Mouse (Mus musculus) embryonic facial prominence, embryonic 15.5 days (tissue): Measurements from ENCODE around the gene Opcml. TPM values are rescaled to one million over a fixed set of nuclear protein-coding genes. Genes with fewer than 3 reads are reported as not detected.

Experiments
- ATAC-seq: fragments of 200-750 bp; cut with Nextera tagmentation; 2 replicates; pipeline ENCODE4 v1.8.0; 2017; ENCODE audit warnings: low read depth, moderate TSS enrichment; ENCODE audit not compliant: insufficient number of reproducible peaks, low FRiP score, low TSS enrichment
- H3K27ac ChIP-seq: fragments of 300-500 bp; sonication (generic); replicated peaks from 2 replicates; pipeline ENCODE4 v1.5.1; 2015; ENCODE audit warnings: mild to moderate bottlenecking, inconsistent platforms
- H3K27me3 ChIP-seq: fragments of 300-500 bp; sonication (generic); 2 replicates; pipeline ENCODE4 v1.6.1; 2015; ENCODE audit warnings: inconsistent platforms
- H3K36me3 ChIP-seq: fragments of 300-500 bp; sonication (generic); 2 replicates; pipeline ENCODE4 v1.6.1; 2015; ENCODE audit warnings: mild to moderate bottlenecking, inconsistent platforms
- H3K4me1 ChIP-seq: fragments of 300-500 bp; sonication (generic); 2 replicates; pipeline ENCODE4 v1.6.1; 2015; ENCODE audit warnings: inconsistent platforms
- H3K4me2 ChIP-seq: fragments of 300-500 bp; sonication (generic); replicated peaks from 2 replicates; pipeline ENCODE4 v1.6.1; 2015; ENCODE audit warnings: mild to moderate bottlenecking, inconsistent platforms
- H3K4me3 ChIP-seq: fragments of 300-500 bp; sonication (generic); replicated peaks from 2 replicates; pipeline ENCODE4 v1.5.1; 2015; ENCODE audit warnings: mild to moderate bottlenecking, inconsistent platforms
- H3K9ac ChIP-seq: fragments of 300-500 bp; sonication (generic); 2 replicates; pipeline ENCODE4 v1.6.1; 2015; ENCODE audit warnings: inconsistent platforms
- H3K9me3 ChIP-seq: fragments of 300-500 bp; sonication (generic); replicated peaks from 2 replicates; pipeline ENCODE4 v1.6.1; 2016; ENCODE audit warnings: inconsistent platforms
- WGBS: fragments of 180-500 bp; shearing (Covaris S2); methylation state at CpG from one replicate; pipeline ENCODE4 v1.1.7; 2015; 5-methylcytosine and 5-hydroxymethylcytosine counted together
- polyA plus RNA-seq: library from polyadenylated mRNA; unstranded; fragments of >200 nt; fragmentation: Nextera tagmentation; extraction: Ambion mirVana; gene quantifications from 2 replicates; pipeline ENCODE4 v1.2.1, GENCODE M21; 2015

Gene Opcml
- polyA plus RNA-seq, 1 experiment from 2014 or later = 5.7 TPM

DNA sequence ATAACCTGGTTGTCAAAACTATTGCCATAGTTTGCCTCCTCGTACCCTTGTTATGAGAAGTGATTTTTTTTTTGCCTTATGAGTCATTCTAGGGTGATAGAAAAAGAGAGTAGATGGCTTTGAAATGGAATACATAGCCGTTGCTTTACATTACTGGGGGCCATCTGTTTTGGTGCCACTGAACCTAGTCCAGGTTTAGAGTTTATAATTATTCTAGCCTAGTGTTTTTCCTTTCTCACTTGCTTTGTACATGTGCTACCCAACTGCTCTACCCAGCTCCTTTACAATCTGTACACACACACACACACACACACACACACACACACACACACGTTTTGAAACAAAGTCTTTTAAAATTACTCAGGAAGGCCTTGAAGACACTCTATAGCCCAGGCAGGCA, 171.1 kb downstream of the Opcml start:
- no peak for ATAC-seq
- no peaks in the 10 kb centered on the region for H3K4me1 ChIP-seq
- no peaks in the 10 kb centered on the region for H3K27me3 ChIP-seq
- H3K27ac ChIP-seq = no peak overlapping the region
- no peak overlapping the region for H3K4me3 ChIP-seq
- 64% methylated on average over 3 of the region's 3 CpGs for WGBS
- no peaks in the 10 kb centered on the region for H3K36me3 ChIP-seq
- no peak overlapping the region for H3K4me2 ChIP-seq
- no peaks in the 10 kb centered on the region for H3K9me3 ChIP-seq
- no peak overlapping the region for H3K9ac ChIP-seq

DNA sequence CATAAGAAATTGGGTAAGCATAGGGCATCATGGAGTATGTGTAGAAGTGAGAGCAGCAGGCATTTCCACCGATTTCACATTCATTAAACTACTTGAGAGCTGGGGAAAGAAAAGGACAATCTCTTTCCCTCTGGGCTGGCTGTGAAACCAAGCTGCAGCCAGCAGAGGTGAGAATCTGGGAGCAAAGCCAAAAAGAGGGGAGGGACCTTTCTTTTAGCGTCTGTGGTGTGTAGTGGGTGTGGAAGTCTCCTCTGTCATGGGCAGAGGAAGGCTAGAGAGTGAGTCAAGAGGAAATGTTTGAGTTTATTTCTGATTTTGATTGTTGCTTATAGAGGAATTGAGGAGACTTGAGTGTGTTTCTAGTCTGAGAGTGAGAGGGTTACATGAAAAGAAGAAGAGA, 172.8 kb downstream of the Opcml start:
- ATAC-seq = no peak
- H3K27ac ChIP-seq = no peak overlapping the region
- H3K4me2 ChIP-seq = no peak overlapping the region
- WGBS = 24% methylated on average over 2 of the region's 2 CpGs
- H3K36me3 ChIP-seq = no peaks in the 10 kb centered on the region
- H3K9me3 ChIP-seq = no peaks in the 10 kb centered on the region
- no peak overlapping the region for H3K4me3 ChIP-seq
- H3K9ac ChIP-seq = no peak overlapping the region
- no peaks in the 10 kb centered on the region for H3K4me1 ChIP-seq
- H3K27me3 ChIP-seq = no peaks in the 10 kb centered on the region

DNA sequence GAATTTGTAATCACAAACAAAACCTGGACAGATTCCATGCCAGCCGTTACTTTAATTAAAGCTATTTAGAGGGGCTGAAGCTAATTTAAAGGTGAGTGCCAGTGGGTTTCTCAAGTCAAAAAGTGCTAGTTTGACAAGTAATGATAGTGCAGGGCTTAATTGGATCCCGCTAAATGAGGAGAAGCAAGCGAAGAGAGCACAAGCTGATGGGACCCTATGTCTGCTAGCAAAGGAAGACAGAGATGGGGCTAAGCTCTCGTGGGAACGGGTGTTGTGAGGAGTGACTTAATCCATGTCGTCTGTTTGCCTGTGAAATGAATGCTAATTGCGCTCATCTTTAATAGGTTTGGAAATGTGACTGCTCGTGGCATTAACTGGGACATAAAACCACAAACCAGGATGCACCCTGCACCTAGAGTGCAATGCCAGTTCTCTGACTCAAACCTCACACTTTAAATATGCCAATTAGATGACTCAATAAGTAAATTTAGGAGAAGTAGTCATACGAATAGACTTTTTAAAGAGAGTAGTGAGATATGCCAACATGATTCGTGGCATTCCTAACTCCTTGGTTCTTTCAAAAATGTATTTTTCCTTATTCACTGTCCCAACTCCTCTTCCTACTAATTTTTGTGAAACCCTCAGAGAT, 174.5 kb downstream of the Opcml start:
- 60% methylated on average over 10 of the region's 10 CpGs for WGBS
- no peak overlapping the region for H3K4me3 ChIP-seq
- no peaks in the 10 kb centered on the region for H3K9me3 ChIP-seq

DNA sequence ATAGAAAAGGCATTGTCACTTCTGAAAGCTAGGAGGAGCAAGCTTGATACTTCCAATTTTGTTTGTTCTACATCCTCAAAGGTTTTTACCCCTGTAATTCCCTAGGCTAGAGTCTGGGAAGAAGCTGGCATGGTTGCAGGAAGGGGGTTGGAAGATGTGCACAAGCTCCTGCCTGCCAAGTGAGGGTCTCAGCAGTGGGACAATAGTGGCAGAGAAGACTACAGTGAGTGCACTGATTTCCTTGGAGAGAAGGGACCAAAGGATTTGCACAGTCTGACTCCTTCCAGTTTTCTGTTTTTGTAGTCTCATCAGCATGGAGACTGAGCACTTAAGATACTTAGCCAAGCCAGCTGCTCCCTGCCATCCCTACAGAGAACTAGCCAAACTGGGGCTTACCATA, 177.7 kb downstream of the Opcml start:
- H3K4me1 ChIP-seq = no peaks in the 10 kb centered on the region
- H3K9me3 ChIP-seq = no peaks in the 10 kb centered on the region
- H3K27me3 ChIP-seq = no peaks in the 10 kb centered on the region
- no peak overlapping the region for H3K4me2 ChIP-seq
- no peaks in the 10 kb centered on the region for H3K36me3 ChIP-seq
- H3K4me3 ChIP-seq = no peak overlapping the region
- no peak overlapping the region for H3K27ac ChIP-seq
- no peak for ATAC-seq
- no peak overlapping the region for H3K9ac ChIP-seq

More for the DNA sequence above, 174.5 kb downstream of the Opcml start:
- ATAC-seq = no peak
- Histone ChIP-seq H3K9ac (no peak overlapping the region), H3K27me3 (no peaks in the 10 kb centered on the region), H3K4me2 (no peak overlapping the region), H3K36me3 (no peaks in the 10 kb centered on the region), H3K4me1 (no peaks in the 10 kb centered on the region), H3K27ac (no peak overlapping the region)

DNA sequence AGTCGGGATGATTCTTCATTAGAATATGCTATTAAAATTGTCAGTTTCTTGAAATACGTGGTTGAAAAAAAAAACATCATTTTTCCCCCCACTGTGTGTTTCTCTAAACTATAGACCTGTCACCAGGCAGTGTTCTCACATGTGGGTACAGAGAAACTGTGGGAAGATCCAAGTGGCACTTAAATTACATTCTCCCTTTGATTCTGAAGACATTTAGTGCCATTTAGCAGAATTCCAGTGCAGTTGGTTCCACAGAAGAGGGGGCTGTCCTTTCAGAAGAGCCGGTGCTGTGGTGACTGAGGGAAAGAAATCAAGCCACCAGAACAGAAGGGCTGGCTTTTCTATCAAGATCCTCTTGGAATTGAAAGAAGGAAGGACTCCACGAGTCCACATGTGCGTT, 181.7 kb downstream of the Opcml start:
- no peak overlapping the region for H3K4me2 ChIP-seq
- no peak overlapping the region for H3K9ac ChIP-seq
- 76% methylated on average over 5 of the region's 5 CpGs for WGBS
- ATAC-seq = no peak
- no peaks in the 10 kb centered on the region for H3K36me3 ChIP-seq
- H3K27me3 ChIP-seq = no peaks in the 10 kb centered on the region
- no peak overlapping the region for H3K4me3 ChIP-seq
- H3K27ac ChIP-seq = no peak overlapping the region
- no peaks in the 10 kb centered on the region for H3K9me3 ChIP-seq
- no peaks in the 10 kb centered on the region for H3K4me1 ChIP-seq

DNA sequence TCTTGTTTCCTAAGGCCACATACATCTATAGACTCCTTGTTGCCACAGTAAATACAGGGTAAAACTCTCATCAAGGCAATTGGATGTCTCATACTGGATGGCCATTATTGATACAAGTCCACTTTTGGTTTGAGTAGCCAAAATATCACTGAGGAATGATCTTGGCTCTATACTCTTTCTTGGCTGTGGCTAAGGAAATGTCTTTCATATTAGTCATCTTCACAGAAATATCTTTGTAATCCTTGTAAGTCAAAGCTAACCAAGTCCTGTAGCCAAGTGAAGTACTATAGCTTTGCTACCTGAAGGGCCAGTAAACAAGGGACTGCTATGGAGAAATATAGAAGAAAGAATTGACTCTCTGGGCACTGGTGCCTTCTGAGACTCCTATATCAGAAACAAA, 192.0 kb downstream of the Opcml start:
- ATAC-seq = no peak
- Histone ChIP-seq H3K27ac (no peak overlapping the region), H3K36me3 (no peaks in the 10 kb centered on the region), H3K27me3 (no peaks in the 10 kb centered on the region), H3K4me1 (no peaks in the 10 kb centered on the region), H3K4me2 (no peak overlapping the region), H3K4me3 (no peak overlapping the region), H3K9ac (no peak overlapping the region), H3K9me3 (no peaks in the 10 kb centered on the region)

DNA sequence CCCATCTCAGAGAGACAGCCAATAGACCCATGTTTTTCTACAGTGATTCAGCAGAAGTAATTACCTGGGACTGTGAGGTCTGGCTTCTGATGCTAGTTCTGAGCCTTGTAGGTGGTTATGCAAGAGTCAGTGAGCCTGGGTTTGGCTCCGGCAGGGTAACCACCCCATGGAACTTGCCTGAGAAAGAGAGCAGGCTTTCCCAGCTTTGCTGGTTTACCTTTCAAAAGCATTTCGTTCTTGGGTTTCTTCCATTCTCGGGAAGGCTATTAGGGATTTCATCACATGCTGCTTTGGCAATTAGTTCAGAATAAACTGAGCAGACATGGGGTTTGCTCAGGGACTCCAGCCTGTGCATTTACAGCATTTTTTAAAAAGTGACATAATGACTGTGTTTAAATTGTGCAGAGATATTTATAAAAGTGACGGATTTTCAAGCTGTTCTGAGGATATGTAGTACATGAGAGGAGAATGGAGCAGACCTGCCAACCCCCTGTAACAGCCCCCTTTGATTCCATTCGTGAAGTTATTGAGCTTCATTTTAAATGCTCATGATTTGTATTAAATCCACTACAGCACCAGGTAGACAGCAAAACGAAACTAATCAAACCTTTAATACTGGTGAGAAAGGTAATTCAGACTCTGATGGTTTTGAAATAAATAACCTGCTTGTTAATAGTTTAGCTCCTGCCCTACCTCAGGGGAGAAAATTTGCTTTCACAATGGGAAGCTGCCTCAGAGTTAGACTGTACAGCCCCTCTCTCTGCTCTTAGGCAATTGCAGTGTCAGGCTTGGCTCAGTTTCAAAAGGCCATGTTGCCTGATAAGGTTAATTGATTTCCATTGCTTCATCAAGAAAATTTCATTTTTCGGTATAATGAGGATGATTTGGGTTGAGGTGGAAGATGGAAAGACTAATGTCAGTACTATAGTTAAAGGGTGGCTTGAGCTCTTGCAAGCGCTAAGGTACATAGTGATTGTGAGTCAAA, 196.3 kb downstream of the Opcml start:
- H3K9ac ChIP-seq = no peak overlapping the region
- H3K4me1 ChIP-seq = no peaks in the 10 kb centered on the region
- H3K27me3 ChIP-seq = no peaks in the 10 kb centered on the region
- H3K4me3 ChIP-seq = no peak overlapping the region
- H3K4me2 ChIP-seq = no peak overlapping the region
- 64% methylated on average over 8 of the region's 8 CpGs for WGBS
- no peaks in the 10 kb centered on the region for H3K9me3 ChIP-seq
- H3K27ac ChIP-seq = no peak overlapping the region
- ATAC-seq = no peak
- H3K36me3 ChIP-seq = no peaks in the 10 kb centered on the region

DNA sequence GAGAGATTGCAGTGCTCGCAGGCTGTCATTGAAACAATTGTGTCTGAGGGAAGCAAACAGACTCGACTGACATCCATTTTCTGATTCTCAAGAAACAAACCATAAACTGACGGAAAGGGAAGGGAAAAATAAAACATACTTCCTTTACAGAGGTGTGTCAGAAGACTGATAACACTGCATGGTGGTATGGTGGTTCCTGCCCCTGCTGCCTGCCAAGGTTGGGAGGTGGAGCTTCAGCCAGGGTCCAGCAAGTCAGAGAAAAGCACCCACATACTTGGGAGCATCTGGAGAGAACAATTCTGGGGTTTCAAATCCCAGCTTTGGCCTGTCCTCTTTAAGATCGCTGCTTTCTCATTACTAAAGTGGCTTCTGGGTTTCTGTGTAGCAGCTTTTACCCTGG, 201.0 kb downstream of the Opcml start:
- H3K9me3 ChIP-seq = no peaks in the 10 kb centered on the region
- no peak overlapping the region for H3K4me3 ChIP-seq
- no peak overlapping the region for H3K9ac ChIP-seq
- H3K4me1 ChIP-seq = no peaks in the 10 kb centered on the region
- no peak overlapping the region for H3K27ac ChIP-seq
- ATAC-seq = no peak
- no peaks in the 10 kb centered on the region for H3K27me3 ChIP-seq
- no peak overlapping the region for H3K4me2 ChIP-seq
- H3K36me3 ChIP-seq = no peaks in the 10 kb centered on the region
- whole genome bisulfite sequencing = 89% methylated on average over 4 of the region's 4 CpGs

DNA sequence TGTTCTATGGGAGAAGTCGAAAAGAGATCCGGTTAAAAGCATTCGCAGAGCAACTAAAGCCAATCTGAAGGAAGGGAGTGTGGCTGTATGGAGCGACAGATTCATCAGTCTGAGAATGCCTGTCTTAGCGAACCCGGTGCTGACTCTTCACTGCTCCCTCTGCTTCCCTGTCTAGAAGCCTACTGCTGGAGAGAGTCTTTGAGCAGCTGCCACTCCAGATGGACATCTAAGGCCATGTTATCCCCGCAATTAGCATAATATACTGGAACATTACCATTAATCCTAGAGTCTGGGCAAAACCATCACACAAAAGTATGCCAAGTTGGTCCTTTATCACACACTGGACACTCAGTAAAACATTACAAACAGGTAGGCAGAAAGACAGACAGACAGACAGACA, 206.0 kb downstream of the Opcml start:
- H3K27ac ChIP-seq = no peak overlapping the region
- H3K4me2 ChIP-seq = no peak overlapping the region
- H3K27me3 ChIP-seq = no peaks in the 10 kb centered on the region
- 84% methylated on average over 7 of the region's 7 CpGs for WGBS
- H3K4me1 ChIP-seq = no peaks in the 10 kb centered on the region
- H3K9me3 ChIP-seq = no peaks in the 10 kb centered on the region
- no peak overlapping the region for H3K9ac ChIP-seq
- no peak for ATAC-seq
- H3K4me3 ChIP-seq = no peak overlapping the region
- no peaks in the 10 kb centered on the region for H3K36me3 ChIP-seq

DNA sequence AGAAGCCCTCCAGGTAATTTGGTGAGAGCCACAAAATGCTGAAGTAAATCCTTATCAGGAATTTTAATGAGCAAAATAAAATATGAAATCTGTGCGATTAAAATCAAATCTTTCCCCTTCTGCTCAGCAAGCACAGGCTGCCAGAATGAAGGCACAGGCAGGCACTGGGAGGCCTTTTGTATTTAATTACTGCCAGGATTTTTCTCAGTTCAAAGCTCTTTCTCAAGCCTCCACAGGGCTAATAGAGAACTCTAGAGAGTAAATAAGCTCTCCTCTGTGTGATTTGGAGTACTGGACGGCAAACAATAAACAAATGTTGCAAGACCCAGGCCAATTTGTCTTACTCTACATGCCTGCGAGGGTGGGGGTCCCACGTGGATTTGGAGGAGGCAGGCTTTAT, 208.2 kb downstream of the Opcml start:
- no peak overlapping the region for H3K4me2 ChIP-seq
- H3K4me3 ChIP-seq = no peak overlapping the region
- no peaks in the 10 kb centered on the region for H3K27me3 ChIP-seq
- H3K36me3 ChIP-seq = no peaks in the 10 kb centered on the region
- H3K9me3 ChIP-seq = no peaks in the 10 kb centered on the region
- ATAC-seq = no peak
- 29% methylated on average over 4 of the region's 4 CpGs for WGBS
- H3K9ac ChIP-seq = no peak overlapping the region
- no peak overlapping the region for H3K27ac ChIP-seq
- H3K4me1 ChIP-seq = no peaks in the 10 kb centered on the region

DNA sequence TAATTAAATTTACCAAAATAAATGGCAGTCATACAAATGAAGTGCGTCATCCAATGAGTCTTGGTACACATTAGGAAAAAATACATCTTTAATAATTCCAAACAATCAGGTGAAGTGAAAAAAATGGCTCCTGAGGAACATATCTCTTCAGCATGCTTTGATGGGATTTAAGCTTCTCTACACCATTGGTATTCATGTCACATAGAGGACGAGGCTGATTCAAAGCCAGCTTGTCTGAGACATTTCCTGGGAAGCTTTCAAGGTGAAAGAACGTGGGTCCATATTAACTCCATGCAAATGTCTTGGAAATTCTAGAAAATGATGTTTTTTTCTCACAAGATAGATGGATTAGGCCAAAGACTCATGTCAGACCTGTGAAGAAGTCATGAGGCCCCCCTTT, 212.6 kb downstream of the Opcml start:
- no peak for ATAC-seq
- 78% methylated on average over 3 of the region's 3 CpGs for WGBS
- H3K27ac ChIP-seq = no peak overlapping the region
- 0 out of 2 replicates have a peak, but pooled peaks cover 6% of the 10 kb centered on the region for H3K9me3 ChIP-seq
- no peaks in the 10 kb centered on the region for H3K27me3 ChIP-seq
- H3K4me1 ChIP-seq = no peaks in the 10 kb centered on the region
- no peak overlapping the region for H3K4me2 ChIP-seq
- H3K36me3 ChIP-seq = no peaks in the 10 kb centered on the region
- H3K4me3 ChIP-seq = no peak overlapping the region
- no peak overlapping the region for H3K9ac ChIP-seq
